Mouse (Mus musculus) forebrain, embryonic 12.5 days (tissue): ENCODE measurements around the gene Atp5l. TPM values are rescaled to one million over a fixed set of nuclear protein-coding genes. Genes with fewer than 3 reads are reported as not detected.

Experiments
- ATAC-seq: fragments of 200-750 bp; cut with Nextera tagmentation; 2 replicates; pipeline ENCODE4 v1.8.0; 2017; ENCODE audit warnings: moderate TSS enrichment; ENCODE audit not compliant: low FRiP score
- H3K27ac ChIP-seq: fragments of 300-500 bp; sonication (generic); 2 replicates; pipeline ENCODE4 v1.5.1; 2016; ENCODE audit warnings: mild to moderate bottlenecking
- H3K27me3 ChIP-seq: fragments of 300-500 bp; sonication (generic); 2 replicates; pipeline ENCODE4 v1.6.1; 2016; ENCODE audit warnings: mild to moderate bottlenecking
- H3K36me3 ChIP-seq: fragments of 300-500 bp; sonication (generic); replicated peaks from 2 replicates; pipeline ENCODE4 v1.6.1; 2016; ENCODE audit warnings: mild to moderate bottlenecking
- H3K4me1 ChIP-seq: fragments of 300-500 bp; sonication (generic); 2 replicates; pipeline ENCODE4 v1.6.1; 2016
- H3K4me2 ChIP-seq: fragments of 300-500 bp; sonication (generic); 2 replicates; pipeline ENCODE4 v1.6.1; 2016; ENCODE audit warnings: mild to moderate bottlenecking, moderate library complexity
- H3K4me3 ChIP-seq: fragments of 300-500 bp; sonication (generic); replicated peaks from 2 replicates; pipeline ENCODE4 v1.5.1; 2016; ENCODE audit warnings: mild to moderate bottlenecking
- H3K9ac ChIP-seq: fragments of 300-500 bp; sonication (generic); 2 replicates; pipeline ENCODE4 v1.6.1; 2016; ENCODE audit warnings: mild to moderate bottlenecking
- H3K9me3 ChIP-seq: fragments of 300-500 bp; sonication (generic); 2 replicates; pipeline ENCODE4 v1.6.1; 2016
- WGBS: fragments of 180-500 bp; shearing (Covaris S2); methylation state at CpG from one replicate; pipeline ENCODE4 v1.1.7; 2016; 5-methylcytosine and 5-hydroxymethylcytosine counted together
- polyA plus RNA-seq: library from polyadenylated mRNA; unstranded; fragments of >200 nt; fragmentation: Nextera tagmentation; extraction: Ambion mirVana; gene quantifications from 2 replicates; pipeline ENCODE4 v1.2.1, GENCODE M21; 2016

Gene Atp5l
- polyA plus RNA-seq, 1 experiment from 2014 or later: 567 TPM

- no peak overlapping the region for H3K9ac ChIP-seq
- H3K27ac ChIP-seq: no peak overlapping the region
- no peak overlapping the region for H3K4me3 ChIP-seq
- no peaks in the 10 kb centered on the region for H3K9me3 ChIP-seq
- no peak for ATAC-seq
- peaks cover 15% of the 10 kb centered on the region for H3K36me3 ChIP-seq
- no peaks in the 10 kb centered on the region for H3K27me3 ChIP-seq
- H3K4me1 ChIP-seq: peaks cover 72% of the 10 kb centered on the region
- H3K4me2 ChIP-seq: no peak overlapping the region
These were observed 46.3 kb downstream of the Atp5l start for GRCm38 (mm10) chr9:44874198-44874597.

DNA sequence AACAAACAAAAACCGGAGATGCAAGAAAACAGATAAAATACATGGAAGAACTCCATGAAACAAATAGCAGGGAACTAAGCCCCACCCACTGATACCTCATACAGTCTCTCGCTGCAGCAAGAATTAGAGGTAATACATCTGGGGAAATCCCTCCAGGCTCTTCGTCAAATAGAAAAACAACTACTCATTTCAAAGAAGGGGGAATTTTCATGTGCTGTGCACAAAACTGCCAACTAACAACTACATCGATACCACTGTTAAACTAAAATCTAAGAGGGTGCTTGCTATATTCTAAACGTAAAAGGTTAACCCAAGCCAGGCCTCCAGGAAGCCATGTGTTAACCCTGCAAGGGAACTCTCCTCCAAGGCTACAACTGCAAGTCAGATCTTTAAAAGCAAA, 46.9 kb downstream of the Atp5l start:
- Histone ChIP-seq H3K36me3 (peaks cover 15% of the 10 kb centered on the region), H3K27ac (peak overlapping the region; percentile 46; the same call in 1 of the 2 replicates), H3K4me1 (peaks cover 67% of the 10 kb centered on the region), H3K4me3 (no peak overlapping the region), H3K9ac (no peak overlapping the region), H3K9me3 (no peaks in the 10 kb centered on the region), H3K4me2 (no peak overlapping the region), H3K27me3 (no peaks in the 10 kb centered on the region)
- no peak for ATAC-seq
- WGBS: 75% methylated on average over 5 of the region's 5 CpGs

- WGBS: 89% methylated on average over 13 of the region's 13 CpGs
- Histone ChIP-seq H3K9me3 (no peaks in the 10 kb centered on the region), H3K36me3 (peaks cover 27% of the 10 kb centered on the region)
These were observed 52.0 kb downstream of the Atp5l start for GRCm38 (mm10) chr9:44868336-44869094.

GRCm38 (mm10) chr9:44867664-44868063, 52.9 kb downstream of the Atp5l start:
- H3K27me3 ChIP-seq: no peaks in the 10 kb centered on the region
- no peaks in the 10 kb centered on the region for H3K9me3 ChIP-seq
- H3K9ac ChIP-seq: no peak overlapping the region
- peaks cover 30% of the 10 kb centered on the region for H3K36me3 ChIP-seq
- H3K4me1 ChIP-seq: peaks cover 36% of the 10 kb centered on the region
- no peak overlapping the region for H3K4me3 ChIP-seq
- ATAC-seq: no peak
- no peak overlapping the region for H3K27ac ChIP-seq
- WGBS: 90% methylated on average over 3 of the region's 3 CpGs
- no peak overlapping the region for H3K4me2 ChIP-seq

More at GRCm38 (mm10) chr9:44868336-44869094, 52.0 kb downstream of the Atp5l start:
- no peak overlapping the region for H3K4me3 ChIP-seq
- no peaks in the 10 kb centered on the region for H3K27me3 ChIP-seq
- no peak for ATAC-seq
- no peak overlapping the region for H3K27ac ChIP-seq
- no peak overlapping the region for H3K9ac ChIP-seq
- H3K4me2 ChIP-seq: no peak overlapping the region
- peaks cover 40% of the 10 kb centered on the region for H3K4me1 ChIP-seq

DNA sequence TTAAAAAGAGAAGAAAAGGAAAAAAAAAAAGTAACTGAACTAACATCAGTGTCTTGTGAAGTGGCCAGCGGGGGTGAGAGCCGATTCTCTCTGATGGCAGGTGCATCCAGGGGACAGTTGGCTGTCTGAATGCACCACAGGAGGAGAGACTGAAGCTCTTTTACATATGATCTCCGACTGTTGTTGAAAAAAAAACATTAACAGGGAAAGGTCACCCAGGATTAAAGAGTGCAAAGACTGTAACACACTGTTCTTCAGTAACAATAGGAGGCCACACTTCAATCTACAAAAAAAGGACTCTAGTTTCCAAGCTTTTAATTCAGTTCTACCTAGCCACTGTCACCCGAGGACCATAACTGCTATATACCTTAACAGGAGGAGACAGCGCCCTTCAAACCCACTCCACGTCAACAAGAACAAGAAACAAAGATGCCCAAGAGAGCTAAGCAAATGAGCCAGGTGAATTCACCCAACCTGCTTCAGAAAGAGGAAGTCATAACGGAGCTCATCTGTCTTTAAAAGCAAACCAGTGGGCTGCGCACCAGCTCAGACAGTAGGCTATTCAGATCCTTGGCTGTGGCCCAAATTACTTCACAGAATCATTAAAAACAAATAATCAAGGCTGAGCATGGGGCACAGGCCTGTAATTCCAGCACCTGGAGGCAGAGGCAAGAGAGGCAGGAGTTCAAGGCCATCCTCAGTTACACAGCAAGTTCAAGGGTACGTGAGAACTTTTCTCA, 53.9 kb downstream of the Atp5l start:
- Histone ChIP-seq H3K9me3 (no peaks in the 10 kb centered on the region), H3K4me2 (no peak overlapping the region), H3K9ac (no peak overlapping the region), H3K4me1 (peaks cover 34% of the 10 kb centered on the region), H3K36me3 (peaks cover 36% of the 10 kb centered on the region), H3K27ac (peak overlapping the region; percentile 59; the same call in 1 of the 2 replicates), H3K27me3 (no peaks in the 10 kb centered on the region), H3K4me3 (no peak overlapping the region)
- ATAC-seq: no peak
- 54% methylated on average over 9 of the region's 9 CpGs for WGBS

Other genes starting within 250 kb of the Atp5l start
- not detected in 2 replicates for gene Treh, start 247.5 kb downstream of the Atp5l start, polyA plus RNA-seq
- gene Phldb1, start 185.5 kb downstream of the Atp5l start, polyA plus RNA-seq: 57.5 and 67.3 TPM in 2 replicates
- gene Arcn1, start 152.9 kb downstream of the Atp5l start, polyA plus RNA-seq: 167 and 170 TPM in 2 replicates
- gene Ift46, start 152.8 kb downstream of the Atp5l start, polyA plus RNA-seq: 124 and 130 TPM in 2 replicates
- 3.6 and 4.4 TPM in 2 replicates for gene Tmem25, start 121.4 kb downstream of the Atp5l start, polyA plus RNA-seq
- 0.31 and 0.82 TPM in 2 replicates for gene Ttc36, start 117.7 kb downstream of the Atp5l start, polyA plus RNA-seq
- 27.4 and 28.3 TPM in 2 replicates for gene Kmt2a, start 39.4 kb downstream of the Atp5l start, polyA plus RNA-seq
- gene Ube4a, start 44.9 kb upstream of the Atp5l start, polyA plus RNA-seq: 33.2 and 33.4 TPM in 2 replicates
- 0.19 TPM in 1 of 2 replicates, not detected in the other for gene Cd3g, start 59.7 kb upstream of the Atp5l start, polyA plus RNA-seq
- gene Cd3d, start 61.0 kb upstream of the Atp5l start, polyA plus RNA-seq: not detected in 2 replicates
- gene Cd3e, start 88.9 kb upstream of the Atp5l start, polyA plus RNA-seq: not detected in 2 replicates
- gene Mpzl2, start 119.1 kb upstream of the Atp5l start, polyA plus RNA-seq: 1.2 and 1.5 TPM in 2 replicates
- 1.7 and 2.4 TPM in 2 replicates for gene Mpzl3, start 134.4 kb upstream of the Atp5l start, polyA plus RNA-seq
- 0.15 TPM in 1 of 2 replicates, not detected in the other for gene Jaml, start 158.4 kb upstream of the Atp5l start, polyA plus RNA-seq
- gene Scn2b, start 197.0 kb upstream of the Atp5l start, polyA plus RNA-seq: 3.0 and 3.1 TPM in 2 replicates
- gene Scn4b, start 217.7 kb upstream of the Atp5l start, polyA plus RNA-seq: 0.23 and 0.56 TPM in 2 replicates